Comparison of ENCODE assay signal across 16 mouse cellular contexts in genomic region chr10:58452185-58452584, GRCm38 (mm10). TPM values are rescaled to one million over a fixed set of nuclear protein-coding genes. Genes with fewer than 3 reads are reported as not detected.
DNase-seq lines count a peak whose midpoint lies in the region; ATAC-seq and TF ChIP-seq lines count a peak whose summit lies in the region.
"Had no signal": no experiment of that assay in that cellular context is flagged by ENCODE, and none has a peak within 500 bp of the region (broad histone marks: within the 10 kb centered on the region; RNA-seq: fewer than 3 reads in every experiment).

No protein-coding gene starts in this region.

- DNase-seq in A20 (ENCODE audit: low read depth, low spot score) (peak; percentile 21), liver (peak; percentile 55)
- peak; percentile 47 for DNase-seq in c-Kit-negative CD71-positive TER-119-positive erythroid progenitor cells, embryonic 14.5 days (ENCODE audit: low read depth, low spot score)
- no peak for DNase-seq in lung, postnatal 4 days
- DNase-seq in retina, embryonic 14.5 days (ENCODE audit: low spot score) = no peak
- DNase-seq in layer of hippocampus, adult 2 months (ENCODE audit: low spot score in 2 of 2) = no peak
- DNase-seq: adrenal gland, postnatal 14 days; cerebellum, adult 9-11 months; heart, adult 11 months; kidney, adult 8-10 months; kidney, postnatal 36 days; lung, postnatal 10 days had no signal

- ATAC-seq in megakaryocyte, adult 5-6 weeks (ENCODE audit: poor library complexity, severe bottlenecking) = peak; percentile 64
- ATAC-seq: activated CD4-positive, CD25-positive, alpha-beta regulatory T cell, adult 4 months; forebrain, embryonic 16.5 days had no signal

- no peak overlapping the region for H3K27ac ChIP-seq in layer of hippocampus, adult 2 months
- H3K27ac ChIP-seq: heart, embryonic 15.5 days had no signal

- no peak overlapping the region for H3K4me3 ChIP-seq in layer of hippocampus, adult 2 months
- H3K4me3 ChIP-seq: heart, embryonic 15.5 days had no signal

- no peak for TF ChIP-seq CTCF in layer of hippocampus, adult 2 months (conservative IDR thresholded peaks at IDR 0.05)

RNA-seq across cellular contexts. Expression of gene Ranbp2, which starts 5.5 kb away (rescaled TPM):
- 67.2 and 73.3 TPM in 2 replicates for total RNA-seq in megakaryocyte, adult 5-6 weeks (2015)
- 94.2 and 106 TPM in 2 replicates for total RNA-seq in megakaryocyte, adult 5-6 weeks (2017)
- 10 to 100 TPM; 78.2 to 81.5 TPM for total RNA-seq in layer of hippocampus, adult 2 months (2021)

RNA-seq across cellular contexts. Expression of gene Ccdc138, which starts 45.6 kb away (rescaled TPM):
- 3.5 and 7.1 TPM in 2 replicates for total RNA-seq in megakaryocyte, adult 5-6 weeks (2015)
- total RNA-seq in megakaryocyte, adult 5-6 weeks (2017) = 3.5 and 5.3 TPM in 2 replicates
- total RNA-seq in layer of hippocampus, adult 2 months (2021) = 1 to 10 TPM; 4.2 to 5.1 TPM

Comparison
In these comparisons a context has a peak if more than half of its experiments do, and no peak if none do; other contexts are left out.
1. DNase-seq: peak in A20 (single experiment), c-Kit-negative CD71-positive TER-119-positive erythroid progenitor cells, embryonic 14.5 days (single experiment) and liver (single experiment); none in lung, postnatal 4 days (0 of 2), retina, embryonic 14.5 days (single experiment) and layer of hippocampus, adult 2 months (0 of 2).